Mouse (Mus musculus): ENCODE measurements around the gene Tnfsf12.
"Not testable (repeated sequence)": the region's sequence is repeated elsewhere in the genome, so short reads cannot be mapped to it uniquely, and the experiment has no call there.

The Tnfsf12 gene

DNA sequence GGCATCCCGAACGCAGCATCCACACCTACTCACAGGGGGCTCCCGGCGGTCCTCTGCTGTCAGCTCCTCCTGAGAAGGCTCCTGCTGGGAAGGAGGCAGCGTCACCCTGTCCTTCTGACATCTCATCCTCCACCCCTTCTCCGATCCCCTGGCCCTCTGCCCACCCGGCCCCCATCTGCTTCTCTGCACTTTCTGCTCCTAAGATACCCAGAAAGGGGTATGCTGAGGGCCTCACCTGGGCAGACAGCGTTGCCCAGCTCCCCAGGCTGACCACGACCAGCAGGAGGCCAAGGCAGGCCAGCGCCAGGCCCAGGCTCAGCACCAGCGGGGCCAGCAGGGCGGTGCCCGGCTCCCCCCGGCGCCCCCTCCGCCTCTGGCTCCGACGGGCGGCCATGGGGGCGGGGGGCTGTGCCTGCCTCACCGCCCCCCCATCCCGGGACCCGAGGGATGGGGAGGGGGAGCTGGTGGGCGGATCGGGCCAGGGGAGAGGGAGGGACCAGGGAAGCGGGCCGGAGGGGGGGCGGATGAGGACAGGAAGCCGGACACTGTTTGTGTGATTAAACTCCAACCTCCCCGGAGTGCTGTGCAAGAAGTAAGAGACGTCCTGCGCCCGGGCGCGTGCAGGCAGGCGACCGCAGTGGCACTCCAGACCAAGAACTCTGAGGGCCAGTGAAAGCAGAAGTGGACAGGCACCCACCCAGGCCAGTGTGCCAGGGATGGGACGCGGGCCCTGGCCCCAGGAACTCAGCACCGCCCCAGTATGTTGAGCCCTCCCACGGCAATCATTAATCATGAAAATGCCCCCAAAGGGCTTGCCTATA, at the start of gene Tnfsf12, which contains the start of gene Tnfsfm13:
Tnfsf12 (minus strand) TSS at position 489 of the 821 bp plus-strand sequence.
Tnfsfm13 (minus strand) TSS at position 738 of the 821 bp plus-strand sequence.
- DNase-seq: peak; percentile 82

DNA sequence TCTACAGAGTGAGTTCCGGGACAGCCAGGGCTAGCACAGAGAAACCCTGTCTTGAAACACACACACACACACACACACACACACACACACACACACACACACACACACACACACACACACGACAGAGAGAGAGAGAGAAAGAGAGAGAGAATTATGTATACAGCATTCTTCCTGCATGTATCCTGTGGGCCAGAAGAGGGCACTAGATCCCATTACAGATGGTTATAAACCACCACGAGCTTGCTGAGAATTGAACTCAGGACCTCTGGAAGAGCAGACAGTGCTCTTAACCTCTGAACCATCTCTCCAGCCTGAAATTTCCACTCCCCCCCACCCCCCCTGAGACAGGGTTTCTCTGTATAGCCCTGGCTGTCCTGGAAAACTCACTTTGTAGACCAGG, 35.8 kb upstream of the Tnfsf12 start:
- DNase-seq: not testable (repeated sequence)

DNA sequence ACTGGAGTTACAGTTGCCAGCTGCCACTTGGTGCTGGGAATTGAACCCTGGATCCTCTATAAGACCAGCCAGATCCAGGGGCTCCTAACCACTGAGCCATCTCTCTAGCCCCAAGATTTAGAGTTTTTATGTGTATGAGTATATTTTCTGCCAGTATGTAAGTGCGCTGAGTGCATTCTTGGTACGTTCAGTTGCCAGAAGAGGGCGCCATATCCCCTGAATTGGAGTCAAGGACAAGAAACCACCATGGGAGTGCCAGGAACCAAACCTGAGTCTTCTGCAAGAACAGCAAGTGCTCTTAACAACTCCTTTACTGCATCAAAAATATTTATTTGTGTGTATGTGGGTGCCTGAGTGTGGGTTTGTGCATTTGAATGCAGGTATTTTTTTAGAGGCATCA, 33.4 kb upstream of the Tnfsf12 start:
- peak; percentile 73 for DNase-seq

DNA sequence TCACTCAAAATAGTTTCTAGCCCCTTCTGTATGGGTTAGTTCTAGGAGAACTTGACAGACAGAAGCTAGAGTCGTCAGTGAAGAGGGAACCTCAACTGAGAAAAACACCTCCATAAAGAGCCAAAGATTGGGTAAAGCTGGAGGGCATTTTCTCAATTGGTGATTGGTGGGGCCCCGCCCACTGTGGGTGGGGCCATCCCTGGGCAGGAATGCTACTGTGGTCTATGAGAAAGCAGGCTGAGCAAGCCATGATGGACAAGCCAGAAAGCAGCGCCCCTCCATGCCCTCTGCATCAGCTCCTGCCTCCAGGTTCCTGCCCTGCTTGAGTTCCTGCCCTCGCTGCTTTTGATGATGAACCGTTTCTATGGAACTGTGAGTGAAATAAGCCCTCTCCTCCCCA, 30.3 kb upstream of the Tnfsf12 start:
- DNase-seq: no peak

DNA sequence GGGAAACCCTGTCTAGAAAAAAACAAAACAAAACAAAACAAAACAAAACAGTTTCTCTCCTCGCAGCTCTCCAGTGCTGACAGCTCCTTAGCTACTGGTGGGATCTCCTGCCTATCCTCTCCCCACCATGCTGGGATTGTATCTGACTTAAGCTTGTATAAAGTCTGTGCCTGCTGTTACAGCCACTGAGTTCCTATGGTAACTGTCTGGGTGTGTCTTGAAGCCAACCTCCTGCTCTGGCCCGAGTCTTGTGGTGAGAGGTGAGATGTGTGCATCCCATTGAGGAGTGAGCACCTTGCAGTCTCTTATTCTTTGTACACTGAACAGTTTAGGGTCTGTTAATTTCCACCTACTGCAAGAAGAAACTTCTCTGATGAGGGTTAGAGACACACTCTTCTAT, 27.4 kb upstream of the Tnfsf12 start:
- DNase-seq: no peak

DNA sequence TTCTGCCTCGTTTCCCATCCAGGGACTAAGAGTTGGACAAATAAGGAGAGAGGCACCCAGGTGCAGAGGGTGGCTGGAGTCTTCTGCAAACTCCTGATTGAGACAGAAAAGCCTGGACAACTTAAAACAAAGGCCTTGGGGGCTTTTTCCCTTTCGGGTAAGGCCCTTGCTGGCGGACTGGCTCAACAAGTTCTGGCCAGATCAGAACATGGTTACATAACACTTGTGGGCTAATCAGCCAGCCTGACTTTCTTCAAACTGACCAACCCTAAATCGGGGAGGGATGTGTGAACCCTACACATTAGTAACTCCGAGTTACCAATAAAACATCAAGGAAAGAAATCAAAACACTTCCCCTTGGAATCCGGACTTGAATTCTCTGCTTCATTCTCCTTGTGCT, 25.2 kb upstream of the Tnfsf12 start:
- no peak for DNase-seq

DNA sequence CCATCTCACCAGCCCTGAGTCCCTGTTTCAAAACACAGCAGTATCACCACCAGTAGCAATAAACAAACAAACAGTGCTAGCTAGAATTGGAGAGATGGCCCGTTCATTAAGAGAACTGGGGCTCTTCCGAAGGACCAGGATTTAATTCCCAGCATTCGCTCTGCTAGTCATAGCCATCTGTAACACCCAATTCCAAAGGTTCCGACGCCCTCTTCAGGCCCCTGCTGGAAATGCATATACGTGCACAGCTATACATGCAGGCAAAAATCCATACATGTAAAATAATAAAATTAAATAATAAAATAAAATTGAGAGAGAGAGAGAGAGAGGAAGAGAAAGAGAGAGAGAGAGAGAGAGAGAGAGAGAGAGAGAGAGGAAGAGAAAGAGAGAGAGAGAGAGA, 23.8 kb upstream of the Tnfsf12 start:
- DNase-seq: no peak

DNA sequence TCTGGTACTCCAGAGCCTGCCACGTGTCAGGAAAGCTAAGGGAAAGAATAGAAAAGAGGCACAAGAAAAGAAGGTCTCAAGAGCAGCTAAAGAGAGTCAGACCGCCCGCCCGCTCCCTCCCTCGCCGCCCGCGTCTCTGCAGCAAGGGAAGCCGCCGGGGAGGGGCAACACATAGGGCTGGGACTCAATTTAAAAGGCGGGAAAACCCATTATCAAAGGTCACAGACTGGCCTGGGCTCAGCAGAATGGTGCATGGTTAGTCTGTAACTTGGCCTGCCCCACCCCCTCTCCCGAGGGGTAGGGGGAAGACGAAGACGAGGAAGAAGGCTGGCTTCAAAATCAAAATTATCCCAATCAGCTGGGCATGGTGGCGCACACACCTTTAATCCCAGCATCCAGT, 23.0 kb upstream of the Tnfsf12 start:
- peak; percentile 46 for DNase-seq

DNA sequence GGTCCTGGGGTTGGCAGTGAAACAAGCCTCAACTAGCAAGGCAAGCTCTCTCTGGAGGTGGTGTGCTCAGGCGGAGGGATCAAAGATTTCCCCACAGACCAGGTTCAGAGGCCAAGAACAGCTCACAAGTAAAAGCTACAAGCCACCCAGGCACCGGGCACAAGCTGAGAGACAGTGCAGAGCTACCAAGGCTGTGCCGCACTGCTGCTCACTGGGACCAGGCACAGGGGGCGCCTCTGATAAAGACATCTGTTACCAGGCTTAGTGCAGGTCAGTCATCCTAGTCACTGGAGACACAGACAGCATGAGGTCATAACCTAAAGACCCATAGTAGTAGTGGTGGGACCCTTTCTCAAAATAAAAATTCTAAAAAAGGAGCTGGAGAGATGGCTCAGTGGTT, 21.3 kb upstream of the Tnfsf12 start:
- no peak for DNase-seq

DNA sequence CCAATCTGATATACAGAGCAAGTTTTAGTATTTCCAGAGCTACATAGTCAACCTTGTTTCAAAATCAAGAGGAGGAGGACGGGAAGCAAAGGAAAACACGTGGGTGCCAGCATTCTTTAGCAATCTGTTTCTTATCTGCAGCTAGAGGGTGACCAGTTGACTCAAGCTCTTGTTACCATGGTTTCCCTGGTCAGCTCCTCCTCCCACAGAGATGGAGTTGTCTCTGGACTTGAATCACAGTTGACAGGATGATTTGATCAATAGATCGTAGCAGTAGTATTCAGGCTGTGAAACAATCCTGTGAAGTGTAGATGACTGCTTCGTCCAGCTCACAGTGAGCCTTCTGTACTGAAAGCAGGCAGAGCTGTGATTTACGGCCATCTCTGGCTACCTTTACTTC, 20.3 kb upstream of the Tnfsf12 start:
- peak; percentile 33 for DNase-seq

DNA sequence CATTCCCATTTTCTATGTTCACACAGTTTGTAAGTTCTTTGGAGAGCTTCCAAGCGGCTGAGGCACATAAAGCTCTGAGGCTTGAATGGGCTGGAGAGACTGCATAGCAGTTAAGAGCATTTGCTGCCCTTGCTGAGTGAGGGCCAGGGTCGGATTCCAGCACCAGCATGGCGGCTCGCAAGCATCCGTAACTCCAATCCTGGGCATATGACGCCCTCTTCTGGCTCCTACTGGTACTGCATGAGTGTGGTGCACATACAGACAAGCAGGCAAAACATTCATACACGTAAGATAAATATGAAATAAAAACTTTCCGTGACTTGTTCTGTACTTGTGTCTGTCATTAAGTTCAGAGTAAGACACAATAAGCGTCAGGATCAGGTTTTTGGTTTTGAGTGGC, 19.8 kb upstream of the Tnfsf12 start:
- DNase-seq: peak; percentile 77

DNA sequence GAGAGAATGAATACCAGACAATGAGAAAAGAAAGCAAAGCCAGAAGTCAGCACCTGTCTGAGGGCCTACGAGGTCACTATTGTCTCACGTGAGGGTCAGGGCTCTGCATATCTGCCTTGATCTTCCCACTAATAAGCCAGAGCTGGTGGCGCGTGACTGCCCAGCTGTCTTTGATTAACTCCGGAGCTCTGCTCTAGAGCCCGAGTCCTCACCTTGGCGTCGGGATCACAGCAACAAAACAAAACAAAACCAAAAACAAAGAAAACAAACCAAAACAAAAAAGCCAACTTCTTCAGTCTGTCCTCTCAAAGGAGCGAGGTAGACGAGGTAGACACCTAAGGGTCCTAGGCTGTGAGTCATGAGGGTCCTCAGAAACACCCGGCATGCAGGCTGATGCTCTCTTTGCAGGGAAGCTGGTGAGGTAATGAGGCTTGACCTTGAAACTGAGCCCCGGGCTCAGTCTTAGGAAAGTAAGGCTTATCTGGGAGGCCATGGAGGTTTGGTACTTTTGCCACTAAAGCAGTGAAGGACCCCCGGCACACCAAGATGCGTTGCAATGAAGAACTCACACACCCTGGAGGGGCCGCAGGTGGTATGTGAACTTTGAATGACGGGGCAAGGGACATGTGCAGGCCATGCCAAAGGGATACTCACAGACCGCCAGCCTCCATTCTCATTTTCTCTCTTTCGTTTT, 19.1 kb upstream of the Tnfsf12 start:
- peak; percentile 89 for DNase-seq

DNA sequence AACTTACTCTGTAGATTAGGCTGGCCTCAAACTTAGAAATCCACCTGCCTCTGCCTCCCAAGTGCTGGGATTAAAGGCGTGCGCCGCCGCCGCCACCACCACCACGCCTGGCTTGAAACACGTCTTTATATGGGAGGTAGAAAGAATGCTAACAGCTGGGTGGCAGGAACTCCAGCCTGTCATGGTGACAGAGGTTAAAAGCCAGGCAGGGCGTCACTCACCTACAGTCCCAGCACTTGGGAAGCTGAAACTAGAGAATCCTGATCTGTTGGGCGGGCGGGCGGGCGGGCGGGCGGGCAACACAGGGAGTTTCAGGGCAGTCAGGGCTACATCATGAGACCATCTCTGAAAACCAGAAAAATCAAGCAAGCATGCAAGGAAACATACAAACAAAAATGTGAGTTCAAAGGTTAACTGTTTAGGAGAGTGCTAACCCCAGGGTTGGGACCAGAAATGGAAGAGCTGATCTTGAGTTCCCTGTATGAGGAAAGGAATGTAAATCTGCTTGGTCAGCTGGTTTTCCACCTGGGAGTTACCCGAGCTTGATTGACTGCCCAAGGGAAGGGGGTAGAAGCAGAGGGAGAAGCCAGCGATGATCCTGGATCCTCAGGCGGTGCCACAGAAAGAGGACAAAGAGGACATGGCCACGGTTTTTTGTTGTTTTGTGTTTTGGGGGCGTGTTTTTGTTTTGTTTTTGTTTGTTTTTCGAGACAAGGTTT, 17.5 kb upstream of the Tnfsf12 start:
- DNase-seq: peak; percentile 73

DNA sequence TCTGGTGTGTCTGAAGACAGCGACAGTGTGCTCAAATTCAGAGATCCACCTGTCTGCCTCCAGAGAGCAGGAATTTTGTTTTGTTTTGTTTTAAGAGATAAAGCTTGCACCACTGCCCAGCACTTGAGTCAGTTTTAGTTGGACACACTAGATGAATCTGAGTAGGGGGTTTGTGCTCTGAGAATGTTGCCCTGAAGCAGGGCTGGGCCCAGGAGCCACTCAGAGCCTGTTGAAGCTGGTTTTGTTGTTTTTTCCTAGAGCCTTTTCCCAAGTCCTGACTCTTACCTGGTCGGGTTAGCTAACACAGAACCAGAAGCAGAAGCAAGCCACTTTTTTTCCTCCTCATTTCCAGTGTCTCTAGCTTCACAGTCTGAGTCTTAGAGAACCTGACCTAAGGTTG, 15.4 kb upstream of the Tnfsf12 start:
- no peak for DNase-seq

DNA sequence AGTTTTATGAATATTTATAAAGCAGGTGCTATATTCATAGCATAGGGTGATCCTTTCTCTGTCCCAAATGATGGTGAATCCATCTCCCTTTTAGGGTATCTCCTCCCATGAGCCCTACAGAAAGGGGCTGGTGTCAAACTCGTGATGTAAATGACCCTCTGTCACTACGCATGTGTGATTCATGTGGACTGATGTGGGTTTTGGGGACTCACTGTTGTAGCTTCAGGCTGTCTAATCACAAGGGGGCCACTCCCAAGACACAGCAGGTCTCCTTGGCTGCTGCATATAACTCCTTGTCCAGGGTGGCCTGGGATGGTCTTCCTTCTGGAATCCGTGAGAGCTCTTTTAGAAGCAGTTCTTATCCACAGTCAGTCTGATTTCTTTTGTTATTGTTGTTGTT, 14.8 kb upstream of the Tnfsf12 start:
- DNase-seq: no peak

DNA sequence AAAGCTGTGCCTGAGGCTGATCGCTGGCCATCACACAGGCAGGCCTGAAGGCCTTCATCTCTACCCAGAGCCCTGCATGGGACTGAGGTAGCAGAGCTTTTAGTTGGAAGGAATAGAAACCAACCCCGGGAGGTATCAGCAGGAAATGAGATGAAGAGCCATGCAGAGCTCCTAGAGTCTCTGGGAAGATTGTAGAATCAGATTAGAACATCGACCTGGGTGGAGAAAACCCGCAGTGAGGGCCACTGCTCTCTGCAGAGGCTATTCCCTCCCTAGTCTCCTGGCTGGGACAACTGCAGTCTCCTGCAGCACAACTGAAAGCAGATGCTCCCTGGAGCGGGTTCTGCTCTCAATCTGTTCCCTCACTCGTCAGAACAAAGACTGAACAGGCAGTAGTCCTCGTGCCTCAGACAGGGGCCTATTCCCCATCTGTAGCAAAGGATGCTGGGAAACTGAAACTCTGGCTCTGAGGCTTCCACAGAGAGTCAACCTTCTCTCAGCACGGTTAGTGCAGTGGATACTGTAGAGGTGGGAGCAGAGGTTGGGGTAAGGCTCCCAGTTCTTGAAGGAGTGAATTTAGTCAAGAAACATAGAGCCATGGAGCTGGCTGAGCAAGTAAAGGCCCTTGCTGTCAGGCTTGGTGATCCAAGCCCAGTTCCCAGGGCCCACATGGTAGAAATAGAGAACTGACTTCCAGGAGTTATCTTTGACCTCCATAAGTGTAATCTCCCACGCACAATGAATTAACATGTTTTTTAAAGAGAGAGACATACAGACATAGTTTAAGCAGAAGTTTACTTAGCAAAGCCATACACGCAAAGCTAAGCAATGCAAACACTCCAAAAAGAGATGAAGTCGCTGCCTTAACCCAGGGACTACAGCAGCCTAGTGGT, 14.2 kb upstream of the Tnfsf12 start:
- DNase-seq: no peak

DNA sequence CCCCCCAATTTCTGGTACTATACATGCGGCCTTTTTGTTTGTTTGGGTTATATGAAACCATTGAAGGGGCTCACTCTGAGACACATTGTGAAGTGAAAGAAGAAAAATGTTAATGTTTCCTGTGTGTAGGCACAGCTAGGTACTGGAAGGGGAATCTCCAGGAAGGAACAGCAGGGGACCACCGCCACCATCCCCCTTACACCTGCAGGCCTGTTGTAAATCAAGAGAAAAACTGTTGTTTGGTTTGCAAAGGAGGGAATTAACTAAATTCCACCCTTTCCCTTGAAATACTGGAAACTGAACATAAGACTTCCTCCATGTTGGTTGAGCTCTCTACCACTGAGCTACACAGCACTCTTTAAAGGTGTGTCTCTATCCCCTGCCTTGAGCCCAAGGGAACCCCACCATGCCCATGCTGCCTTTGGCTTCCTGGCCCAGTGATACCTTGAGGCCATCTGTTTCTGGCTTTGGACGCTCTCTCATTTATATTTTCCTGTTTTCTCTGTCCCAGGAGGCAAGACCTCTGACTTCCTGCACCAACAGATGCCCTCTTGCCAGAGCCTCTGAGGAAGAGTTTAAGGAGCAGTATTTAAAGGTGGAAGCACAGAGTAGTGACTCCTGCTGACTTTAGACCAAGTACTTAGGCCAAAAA, 13.1 kb upstream of the Tnfsf12 start:
- DNase-seq: no peak

DNA sequence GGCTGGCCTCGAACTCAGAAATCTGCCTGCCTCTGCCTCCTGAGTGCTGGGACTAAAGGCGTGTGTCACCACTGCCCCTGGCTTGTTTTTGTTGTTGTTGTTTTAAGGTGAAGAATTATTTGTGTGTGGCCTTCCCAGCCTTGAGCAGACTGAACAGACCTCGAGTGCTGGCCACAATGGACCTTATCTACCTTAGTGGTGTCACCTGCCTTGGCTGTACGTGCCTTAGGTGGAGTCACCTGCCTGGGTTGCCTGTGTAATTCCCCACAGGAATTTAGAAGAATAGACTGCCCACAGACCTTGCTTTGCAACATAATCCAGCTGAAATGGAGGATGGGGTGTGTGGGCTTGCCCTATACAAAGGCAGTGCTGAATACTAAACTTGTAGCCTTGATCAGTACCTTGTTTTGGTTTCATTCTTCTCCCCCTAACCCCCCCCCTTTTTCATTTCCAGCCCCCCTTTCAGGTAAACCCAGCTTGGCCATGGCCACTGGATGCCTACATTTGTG, 12.3 kb upstream of the Tnfsf12 start:
- no peak for DNase-seq

DNA sequence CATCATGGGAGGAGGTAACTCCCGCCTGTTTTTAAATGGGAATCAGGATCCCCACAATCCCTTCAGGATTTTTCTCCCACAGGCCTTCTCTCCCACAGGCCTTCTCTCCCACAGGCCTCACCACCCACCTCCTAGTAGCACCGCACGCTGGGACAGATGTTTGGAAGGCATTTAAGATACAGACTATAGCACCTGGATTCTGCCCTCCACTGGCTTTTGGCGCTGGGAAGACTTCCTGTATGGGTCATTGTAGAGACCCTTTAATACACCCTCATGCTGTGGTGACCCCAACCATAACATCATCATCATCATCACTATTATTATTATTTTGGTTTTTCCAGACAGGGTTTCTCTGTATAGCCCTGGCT, 11.8 kb upstream of the Tnfsf12 start:
- DNase-seq: no peak

DNA sequence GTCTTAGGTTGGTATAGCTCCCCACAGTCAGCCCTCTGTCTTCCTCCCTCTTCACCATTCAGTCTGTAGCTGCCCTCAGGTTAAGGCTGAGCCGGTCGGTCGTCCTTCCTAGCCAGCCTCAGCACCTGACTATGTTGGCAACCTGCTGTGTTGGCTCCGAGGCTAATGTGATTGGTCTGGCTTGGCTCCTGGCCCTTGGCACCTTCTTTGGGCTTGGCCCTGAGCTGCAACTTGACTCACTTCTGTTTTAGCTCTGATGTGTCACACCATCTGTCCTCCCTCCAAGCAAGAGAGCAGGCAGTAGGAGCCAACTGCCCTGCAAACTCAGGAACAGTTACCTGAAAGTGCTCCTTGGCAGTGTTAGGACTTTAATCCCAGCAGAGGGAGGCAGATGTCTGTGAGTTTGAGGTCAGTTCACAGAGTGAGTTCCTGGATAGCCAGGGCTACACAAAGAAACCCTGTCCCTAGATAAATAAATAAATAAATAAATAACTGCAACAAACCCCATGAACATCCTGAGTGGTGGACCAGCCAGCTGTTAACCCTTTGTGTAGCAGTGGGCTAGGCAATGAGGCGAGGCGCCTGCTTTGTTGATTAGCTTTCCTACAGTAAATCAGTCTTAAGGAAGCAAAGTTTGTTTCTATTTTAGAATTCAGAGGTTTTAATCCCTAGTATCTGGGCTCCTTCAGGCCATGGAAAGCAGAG, 11.3 kb upstream of the Tnfsf12 start:
- peak; percentile 93 for DNase-seq

DNA sequence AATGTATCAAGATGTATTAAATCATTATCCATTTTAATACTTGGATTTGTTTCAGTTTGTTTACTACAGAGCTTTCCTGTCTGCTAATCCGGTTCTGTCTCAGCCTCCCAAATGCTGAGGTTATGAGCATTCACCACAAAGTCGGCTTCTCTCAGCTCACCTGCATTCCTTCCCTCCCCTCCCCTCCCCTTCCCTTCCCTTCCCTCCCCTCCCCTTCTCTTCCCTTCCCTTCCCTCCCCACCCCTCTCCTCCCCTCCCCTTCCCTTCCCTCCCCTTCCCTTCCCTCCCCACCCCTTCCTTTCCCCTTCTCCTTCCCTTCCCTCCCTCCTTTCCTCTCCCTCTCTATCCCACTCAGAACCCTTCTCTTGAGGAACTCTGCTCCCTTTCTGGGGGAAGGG, 9.0 kb upstream of the Tnfsf12 start:
- DNase-seq: no peak
